Mouse (Mus musculus) induced T-regulatory cell, adult 2 months (primary cell): Measurements from ENCODE around the gene Tmem88.
A peak's percentile ranks its signal among the peaks of the same experiment; 100 is the strongest.

Experiments
- DNase-seq: peaks from one replicate; pipeline ENCODE4 v3.0.0-alpha.2; 2012; ENCODE audit warnings: low read depth

The Tmem88 gene

DNA sequence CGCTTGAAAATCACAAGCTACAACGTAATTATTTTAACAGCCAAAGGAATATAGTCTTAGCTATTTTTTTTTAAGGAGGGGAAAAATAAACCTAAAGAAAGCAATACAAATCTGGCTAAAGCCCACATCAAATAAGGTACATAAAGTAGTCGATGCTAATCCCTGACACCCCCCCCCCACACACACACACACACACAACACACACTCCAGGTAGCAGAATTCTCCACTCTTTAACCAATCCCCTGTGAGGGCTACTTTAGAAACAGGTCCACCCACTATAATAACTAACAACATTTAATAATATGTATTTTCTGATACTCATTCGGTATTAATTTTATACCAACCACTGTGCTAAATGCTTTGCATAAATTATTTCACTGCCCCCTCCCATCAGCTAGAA, 18.5 kb upstream of the Tmem88 start:
- DNase-seq, result no peak

DNA sequence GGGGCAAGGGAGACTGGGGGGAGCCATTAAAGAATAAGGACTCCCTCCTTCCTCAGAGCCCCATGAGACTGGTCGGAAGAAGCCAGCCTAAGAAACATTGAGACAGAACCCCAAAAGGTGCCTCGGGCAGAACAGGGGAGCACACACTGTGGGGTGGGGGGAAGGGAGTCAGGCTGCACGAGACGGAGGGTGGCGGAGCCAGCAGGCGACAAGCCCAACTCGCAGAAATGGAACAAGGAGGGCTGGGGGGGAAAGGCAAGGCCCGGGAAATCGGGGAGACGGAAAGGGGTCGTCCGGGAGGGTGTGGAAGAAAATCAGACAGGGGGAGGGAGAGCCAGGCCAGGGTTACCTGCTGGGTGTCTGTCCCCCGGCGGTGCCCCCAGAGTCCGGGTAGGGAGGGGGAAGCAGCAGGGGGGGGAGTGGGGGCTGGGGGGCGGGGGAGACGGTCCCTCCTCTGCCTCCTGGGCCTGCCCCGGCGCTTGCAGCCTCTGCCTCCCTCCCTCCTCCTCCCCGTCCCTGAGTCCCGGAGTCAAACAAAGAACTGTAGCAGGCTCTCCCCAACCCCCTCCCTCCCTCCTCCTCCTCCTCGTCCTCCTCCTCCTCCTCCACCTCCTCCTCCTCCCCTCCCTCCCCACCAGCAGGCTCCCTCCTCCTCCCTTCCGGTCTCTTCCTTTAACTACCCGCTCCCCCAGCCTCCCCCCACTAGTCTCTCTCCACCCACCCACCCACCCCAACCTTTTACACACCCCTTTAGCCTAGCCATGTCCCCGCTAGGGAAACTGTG, 17.8 kb upstream of the Tmem88 start:
- peak; percentile 59 for DNase-seq

DNA sequence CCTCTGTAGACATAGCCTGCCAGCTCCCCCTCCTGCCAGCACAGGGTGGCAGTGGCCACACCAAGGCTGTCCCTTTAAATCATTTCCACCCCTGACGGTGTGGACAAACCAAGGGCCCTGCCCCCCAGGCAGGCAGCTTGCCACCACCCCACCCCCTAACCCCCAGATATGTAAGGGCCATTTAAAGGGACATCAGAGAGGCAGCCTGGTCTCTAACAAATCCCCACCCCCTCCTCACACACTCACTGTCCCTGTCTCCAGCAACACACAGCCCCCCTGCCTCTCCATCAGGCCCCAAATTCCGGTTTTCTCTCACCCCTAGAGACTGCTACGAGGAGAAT, 17.3 kb upstream of the Tmem88 start:
- peak; percentile 47 for DNase-seq

DNA sequence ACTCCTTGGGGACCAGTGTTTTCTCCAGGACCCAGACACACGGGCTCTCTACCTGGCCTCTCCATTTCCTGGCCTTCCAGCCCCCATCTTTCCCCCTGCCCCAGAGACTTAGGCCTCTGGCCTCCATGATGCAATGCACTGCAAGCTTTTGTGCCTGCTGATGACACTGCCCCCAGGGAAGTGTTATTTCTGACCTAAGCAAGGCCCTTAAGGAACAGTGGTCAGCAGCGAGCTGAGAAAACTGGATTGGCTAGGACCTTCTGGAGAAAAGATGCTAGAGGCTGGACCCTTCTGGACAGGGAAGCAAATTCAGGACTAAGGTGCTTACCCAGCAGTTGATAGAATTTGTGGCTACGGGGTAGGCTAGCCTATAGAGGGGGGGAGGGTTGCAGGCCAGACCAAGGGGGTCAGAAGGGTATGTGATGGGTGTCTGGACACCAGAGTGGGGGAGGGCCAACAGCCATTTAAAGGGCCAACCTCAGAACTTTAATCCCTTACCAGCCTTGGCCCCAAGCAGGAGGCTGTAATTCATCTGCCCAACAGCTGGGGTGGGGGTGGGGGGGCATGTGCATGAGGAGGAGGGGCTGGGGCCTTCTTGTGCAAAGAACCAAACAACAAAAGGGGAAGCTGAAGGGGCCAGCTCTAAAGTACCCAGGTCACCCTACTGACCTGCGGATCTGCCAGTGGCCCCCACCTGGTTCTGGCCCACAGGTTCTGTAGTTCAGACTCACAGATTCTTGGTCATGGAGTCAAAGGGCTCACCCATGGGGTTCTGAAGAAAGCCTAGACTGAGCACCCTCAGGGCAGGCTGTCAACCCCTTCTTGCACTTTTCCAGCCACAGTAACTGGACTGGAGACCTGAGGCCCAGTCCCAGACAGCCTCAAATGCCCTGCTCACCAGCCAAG, 16.6 kb upstream of the Tmem88 start:
- peak; percentile 39 for DNase-seq

DNA sequence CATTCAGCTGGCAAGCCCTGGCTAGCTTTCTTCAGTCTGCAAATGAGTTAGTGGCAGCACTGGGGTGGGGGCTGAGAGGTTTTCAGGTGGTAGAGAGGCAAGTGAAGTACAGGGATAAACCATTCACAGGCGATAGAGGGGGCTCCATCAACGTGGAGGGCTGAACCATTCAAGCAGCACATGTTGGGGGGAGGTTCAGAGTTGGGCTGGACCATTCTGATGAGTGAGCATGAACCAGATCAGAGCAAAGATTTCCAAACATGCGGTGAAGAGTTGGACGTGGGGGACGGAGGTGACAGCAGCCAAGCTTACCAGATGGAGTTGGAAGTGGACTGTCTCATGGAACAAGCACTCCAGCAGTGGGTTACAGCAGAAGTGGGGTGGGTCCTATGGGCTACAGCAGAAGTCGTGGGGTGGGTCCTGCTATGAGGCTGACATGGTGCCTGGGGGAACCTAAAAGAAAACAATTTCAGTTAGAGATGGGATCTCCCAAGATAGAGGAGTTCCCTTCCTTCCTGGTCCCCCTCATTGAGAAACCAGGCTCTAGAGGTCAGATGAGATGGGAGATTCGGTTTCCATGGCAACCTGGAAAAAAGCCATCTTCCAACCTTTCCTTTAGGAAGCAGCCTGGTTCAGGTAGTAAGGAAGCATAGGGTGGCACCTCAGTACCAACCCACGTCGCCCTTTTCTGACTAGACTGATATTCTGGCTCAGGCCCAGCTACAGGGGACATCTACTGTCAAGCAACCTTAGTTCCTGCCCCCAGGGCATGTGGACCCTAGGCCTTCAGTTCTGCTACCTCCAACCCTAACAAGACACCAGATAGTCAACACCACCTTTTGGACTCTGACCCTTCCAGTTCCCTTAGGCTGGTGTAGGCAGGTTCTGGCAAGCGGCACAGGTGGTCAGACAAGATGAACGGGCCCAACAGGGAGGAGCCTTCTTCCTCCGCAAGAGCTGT, 15.5 kb upstream of the Tmem88 start, which contains the start of gene Kdm6b:
Kdm6b (minus strand) TSS at position 455 of the 961 bp plus-strand sequence.
- DNase-seq, result peak; percentile 57

DNA sequence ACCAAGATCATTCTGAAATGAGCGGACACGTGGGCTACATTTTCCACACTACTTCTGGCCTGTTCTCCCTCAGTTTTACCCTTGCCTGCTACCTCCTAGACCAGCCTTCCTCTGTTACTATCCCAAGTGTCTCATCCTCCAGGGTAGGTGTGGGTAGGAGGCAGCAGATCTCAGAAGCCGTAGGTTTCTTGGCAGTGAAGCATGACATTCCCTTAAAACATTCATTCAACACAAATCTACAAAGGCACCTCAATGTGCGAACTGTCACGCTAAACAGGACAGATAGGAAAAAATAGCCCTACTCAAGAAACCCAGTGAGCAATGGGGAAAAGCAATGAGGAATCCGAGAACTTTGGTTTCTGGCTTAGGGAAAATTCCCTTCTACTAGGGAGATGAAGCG, 14.5 kb upstream of the Tmem88 start:
- DNase-seq, result peak; percentile 25

DNA sequence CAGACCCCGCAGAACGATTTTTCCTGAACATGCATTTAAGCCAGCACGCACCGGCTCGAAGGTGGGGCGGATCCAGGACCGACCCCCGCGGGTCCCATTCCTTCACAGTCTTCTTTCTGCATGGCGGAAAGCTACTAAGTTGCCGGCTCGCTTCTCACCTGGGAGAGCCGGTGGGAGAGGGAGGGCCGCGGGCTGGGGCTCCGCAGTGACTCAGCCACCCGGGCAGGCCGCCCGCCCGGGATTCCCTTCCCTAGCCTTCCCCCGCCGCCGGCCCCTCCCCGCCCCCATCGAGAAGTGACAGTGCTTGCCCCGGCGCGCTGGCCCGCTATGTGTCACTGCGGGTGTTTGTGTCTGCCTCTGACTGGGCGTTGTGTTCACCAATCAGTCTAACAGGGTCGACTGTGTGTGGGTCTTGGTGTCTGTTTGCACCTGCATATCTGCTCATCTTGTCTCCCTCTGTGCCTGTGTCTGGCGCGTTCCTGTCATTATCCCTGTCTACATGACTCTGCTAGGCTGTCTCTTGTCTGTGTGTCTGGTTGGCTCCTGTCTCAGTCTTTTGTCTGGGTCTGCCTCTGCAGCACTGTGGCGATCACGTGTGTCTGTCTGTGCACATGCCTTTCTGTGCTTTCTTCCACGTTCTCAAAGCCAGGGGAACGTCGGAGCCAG, 13.6 kb upstream of the Tmem88 start:
- DNase-seq, result peak; percentile 91

DNA sequence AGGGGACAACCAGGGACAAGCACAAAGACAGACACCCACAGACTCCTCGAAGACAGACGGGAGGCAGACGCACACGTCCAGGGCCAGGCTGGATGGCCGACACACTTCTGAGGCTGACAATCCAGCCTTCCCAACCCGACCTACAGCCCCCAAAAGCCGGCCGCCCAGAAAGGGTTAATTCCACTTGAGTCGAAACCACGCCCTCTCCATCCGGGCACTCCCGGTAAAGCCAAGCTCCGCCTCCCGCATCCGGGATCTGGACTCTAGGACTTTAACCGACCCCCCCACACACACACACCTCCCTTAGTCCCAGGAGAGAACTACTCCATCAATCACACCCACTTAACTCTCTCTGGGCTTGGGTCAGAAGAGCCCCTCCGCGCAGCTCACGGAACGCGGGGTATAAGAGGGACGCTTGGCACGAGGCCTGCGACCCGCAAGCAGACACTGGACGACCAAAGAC, 13.1 kb upstream of the Tmem88 start:
- peak; percentile 93 for DNase-seq

DNA sequence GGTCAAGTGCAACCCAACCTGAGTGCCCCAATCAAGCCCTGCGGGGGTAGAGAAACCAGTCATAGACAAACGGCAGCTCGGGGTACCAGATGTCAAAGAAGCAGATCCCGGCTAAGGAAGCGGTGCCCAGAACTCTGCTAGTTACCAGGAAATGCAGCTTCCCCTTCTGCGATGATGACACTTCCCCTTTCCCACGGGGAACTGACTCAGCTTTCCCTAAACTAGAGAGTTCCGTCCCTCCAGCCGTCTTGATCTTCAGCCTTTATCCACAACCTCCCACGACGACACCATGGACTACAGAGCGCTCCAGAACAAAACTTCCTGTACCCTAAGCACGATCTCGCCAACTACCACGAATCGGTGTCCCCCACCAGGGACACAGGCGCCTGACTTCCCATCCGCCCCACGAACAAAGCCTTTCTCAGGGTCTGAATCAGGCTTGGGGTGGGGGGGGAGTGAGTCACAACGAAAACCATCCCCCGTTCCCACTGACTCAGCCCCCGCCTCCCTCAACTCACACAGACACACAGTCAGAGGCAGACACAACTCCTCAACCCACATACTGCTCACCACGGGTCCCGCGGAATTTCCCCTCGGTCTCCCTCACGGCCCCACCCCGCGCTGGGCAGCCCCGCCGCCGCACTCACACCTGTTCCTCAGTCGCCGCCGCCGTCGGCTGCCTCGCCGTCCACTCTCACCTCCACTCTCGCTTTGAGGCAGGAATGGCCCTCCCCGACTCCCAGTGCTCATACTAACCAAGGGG, 12.5 kb upstream of the Tmem88 start:
- peak; percentile 97 for DNase-seq

DNA sequence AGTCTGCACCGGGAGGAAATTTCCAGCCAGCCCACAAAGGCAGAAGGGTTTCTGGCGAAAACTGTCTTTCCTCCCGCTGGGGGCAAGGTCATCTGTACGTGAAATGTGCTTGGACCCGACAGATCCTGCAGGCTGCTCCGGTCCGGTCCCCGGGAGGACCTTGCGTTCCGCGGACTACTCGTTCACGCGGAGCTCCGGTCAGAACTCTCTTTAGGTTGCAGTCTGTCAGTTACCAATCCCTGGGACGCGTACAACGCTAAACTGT, 11.9 kb upstream of the Tmem88 start:
- no peak for DNase-seq

DNA sequence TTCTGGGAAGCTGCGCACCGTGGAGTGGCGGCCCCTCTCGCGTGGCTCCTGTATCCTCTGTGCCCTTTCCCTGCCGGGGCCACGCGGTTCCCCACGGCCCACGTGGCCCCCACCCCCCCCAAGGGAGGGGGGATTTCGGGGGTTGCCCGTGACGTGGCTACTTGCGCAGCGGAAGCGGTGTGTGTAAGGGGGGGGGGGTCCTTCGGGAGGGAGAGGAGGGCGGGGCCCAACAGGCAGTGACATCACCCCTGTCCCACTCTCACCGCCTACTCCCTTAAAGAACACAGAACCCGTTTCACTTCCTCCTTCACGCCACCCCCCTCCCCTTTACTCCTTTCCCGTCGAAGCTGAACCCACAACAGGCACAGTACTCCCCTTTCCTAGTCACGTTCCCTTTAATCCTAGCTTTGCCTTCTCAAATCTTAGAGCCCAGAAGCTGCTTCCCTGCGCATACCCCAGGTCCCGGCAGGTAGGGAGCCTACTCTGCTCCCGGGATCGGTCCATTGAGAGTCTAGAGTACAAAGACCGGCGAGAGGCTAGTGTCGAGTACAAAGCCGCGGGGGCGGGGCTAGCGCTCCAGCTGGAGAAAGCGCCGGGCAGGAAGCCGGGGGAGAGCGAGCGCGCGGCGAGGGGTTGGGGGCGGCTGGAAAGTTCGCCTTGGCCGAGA, 11.5 kb upstream of the Tmem88 start:
- peak; percentile 96 for DNase-seq

DNA sequence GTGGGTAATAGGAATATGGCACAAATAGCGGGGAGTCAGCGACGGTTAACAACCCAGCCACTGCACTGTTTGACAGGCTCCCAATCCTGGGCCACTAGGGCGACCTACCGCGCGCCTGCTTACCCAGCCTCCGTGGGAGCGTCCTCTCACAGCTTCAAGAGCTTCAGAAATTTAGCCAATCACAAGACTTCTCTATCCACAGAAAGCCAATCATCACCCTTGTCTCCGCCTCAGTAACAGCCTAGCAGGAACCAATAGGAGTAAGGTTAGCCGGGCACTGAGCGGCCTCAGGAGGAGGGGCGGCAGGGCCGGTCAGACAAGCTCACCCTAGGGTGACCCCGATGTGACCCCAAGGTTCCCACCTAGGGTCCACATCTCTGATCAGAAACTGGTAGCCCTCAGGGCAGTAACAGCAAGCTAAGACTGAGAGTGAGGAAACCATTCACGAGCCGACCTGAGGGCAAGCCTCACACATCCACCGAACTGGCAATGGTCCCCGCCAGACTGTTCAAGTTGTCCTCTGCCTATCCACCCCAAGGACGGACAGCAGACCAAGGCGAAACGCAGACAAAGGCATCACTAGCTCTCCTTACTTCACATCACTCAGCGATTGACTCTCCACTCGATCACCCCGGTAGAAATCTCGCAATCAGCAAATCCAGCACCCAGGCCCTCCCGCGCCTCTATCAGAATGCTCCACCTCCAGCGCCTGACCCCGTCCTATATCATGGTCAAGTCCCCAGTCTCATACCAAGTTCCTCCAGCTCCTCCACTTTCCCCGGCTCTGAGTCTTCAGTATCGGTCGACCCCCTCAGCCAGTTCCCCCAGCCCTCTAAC, 10.7 kb upstream of the Tmem88 start:
- DNase-seq, result peak; percentile 95

DNA sequence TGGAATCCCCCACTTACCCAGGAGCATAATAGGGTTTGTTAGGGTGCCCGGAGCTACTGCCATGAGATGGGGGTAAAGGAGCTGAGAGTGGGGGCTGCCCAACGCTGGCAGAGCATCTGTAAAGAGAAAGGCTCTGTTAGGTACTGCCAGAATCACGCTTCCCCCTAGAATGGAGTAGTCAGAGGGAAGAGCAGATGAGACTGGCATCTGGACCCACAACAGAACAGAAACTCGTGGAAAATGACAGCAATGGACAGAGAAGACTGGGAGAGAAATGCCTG, 9.6 kb upstream of the Tmem88 start:
- no peak for DNase-seq

DNA sequence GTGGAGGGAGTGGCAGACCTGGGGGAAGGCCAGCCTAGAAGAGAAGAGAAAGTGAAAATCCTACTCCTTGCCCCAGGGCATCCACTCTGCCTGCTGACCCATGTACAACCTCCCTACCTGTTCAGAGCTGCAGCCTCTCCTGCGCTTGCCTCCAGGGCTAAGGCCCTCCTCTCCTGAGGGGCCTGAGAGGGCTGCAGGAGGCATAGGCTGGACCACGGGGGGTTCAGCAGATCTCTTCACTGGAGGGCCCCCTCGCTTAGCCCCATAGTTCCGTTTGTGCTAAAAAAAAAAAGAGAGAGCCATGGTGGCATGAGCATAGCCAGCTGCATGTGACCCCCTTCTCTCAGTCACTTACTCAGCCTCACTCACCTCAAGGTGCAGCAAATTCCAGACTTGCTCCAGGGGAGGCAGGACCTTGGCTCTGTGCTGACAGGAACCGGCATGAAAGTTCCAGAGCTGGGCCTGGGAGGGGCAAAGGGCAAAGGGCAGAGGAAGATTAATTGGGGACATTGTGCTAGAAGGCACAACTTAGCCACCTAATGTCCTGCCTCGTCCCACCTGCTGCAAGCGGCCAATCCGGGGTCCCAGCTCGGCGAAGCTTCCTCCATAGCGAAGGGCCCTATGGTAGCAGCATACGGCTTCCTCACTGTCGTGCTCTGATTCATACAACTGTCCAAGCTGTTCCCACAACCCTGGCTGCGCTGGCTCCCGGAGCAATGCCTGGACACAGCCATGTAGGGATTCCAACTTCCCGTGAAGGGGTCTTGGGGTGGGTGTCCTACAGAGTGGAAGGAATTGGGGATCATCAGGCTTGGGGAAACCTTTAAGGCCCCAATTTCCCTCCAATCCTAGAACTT, 9.1 kb upstream of the Tmem88 start:
- no peak for DNase-seq

DNA sequence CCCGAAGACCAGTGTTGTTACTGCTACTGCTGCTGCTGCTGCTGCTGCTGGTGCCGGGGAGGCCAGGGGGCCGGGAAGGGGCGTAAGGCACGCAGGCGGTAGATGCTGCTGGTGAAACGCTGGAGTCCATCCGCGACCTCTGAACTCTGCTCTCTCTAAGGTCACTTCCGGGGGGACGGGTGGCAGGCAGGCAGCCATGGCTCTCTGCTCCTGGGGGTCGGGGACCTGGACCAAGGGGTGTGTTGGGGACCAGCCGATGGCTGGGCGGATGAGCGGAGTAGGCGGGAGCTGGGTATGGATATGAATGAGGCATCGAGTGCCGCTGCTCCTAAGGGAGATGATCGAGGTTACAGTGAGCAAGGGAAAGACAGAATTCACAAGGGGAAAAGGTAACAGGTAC, 8.2 kb upstream of the Tmem88 start:
- no peak for DNase-seq

DNA sequence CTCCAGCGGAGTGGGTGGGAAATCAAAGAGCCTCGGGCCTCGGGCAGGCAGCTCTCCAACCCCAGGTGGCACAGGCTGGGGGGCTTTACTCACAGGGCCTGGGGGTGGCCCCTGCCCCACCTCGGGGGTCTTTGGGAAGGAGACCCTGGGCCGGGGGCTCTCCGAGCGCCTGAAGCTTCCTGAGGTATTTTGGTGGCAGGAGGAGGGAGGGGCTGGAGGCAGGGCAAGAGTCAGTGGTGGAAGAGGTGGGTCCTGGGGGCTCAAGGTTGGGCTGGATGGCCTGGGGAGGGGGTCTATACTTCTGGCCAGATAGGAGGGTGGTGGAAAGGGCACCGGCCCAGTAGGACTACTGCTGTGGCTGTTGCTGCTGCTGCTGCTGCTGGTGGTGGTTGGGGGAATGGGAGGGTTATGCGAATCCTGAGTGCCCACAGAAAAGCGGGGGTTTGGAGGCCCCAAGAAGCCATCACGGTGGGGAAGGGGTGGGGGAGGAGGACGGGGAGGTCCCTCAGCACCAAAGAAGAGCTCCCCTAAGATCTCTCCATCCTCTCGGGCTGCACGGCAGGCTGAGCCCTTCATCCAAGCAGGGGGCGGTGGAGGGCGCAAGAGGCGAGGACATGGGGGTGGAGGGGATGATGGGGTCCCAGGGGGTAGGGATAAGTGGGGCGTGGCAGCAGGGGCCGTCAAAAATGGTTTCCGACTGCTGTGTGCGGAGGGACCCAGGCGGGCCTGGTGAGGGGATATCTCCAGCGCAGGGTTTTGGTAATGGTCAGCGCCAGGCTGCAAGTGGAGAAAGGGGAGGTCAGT, 7.6 kb upstream of the Tmem88 start:
- peak; percentile 4 for DNase-seq

DNA sequence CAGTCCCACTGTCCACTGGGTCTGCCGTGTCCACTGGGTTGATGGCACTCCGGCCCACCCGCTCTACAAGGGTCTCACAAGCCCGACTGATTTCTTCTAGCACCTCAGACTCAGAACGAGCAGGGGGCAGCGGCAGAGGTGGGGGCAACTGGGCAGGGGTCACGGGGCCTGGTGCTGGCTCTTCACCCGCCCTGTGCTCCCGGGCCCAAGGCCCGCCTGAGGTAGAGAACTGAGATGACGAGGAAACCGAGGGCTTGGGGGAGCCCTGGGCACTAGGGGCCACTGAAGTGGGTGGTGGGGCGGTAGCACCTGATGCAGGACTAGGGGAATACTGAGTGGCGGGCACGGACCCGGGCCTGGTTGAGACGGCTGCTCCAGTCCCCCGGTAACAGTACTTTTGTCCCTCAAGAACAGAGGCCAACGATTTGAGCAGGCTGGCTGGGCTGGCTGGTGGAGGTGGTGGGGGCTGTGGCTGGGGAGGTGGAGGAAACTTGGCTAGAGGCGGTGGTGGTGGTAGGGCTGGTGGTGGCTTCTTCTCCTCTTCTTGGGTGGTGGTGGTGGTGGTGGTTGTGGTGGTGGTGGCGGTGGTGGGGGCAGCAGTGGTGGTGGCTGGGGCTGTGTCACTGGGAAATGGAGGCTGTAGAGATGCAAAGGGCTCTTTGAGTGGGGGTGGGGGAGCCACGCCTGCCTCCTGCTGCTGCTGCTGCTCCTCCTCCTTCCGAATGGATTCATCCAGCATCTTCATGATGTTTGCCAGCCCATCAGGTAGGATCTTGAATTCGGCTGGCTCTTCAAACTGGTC, 6.8 kb upstream of the Tmem88 start:
- DNase-seq, result peak; percentile 16
